Mouse (Mus musculus) forebrain, embryonic 16.5 days (tissue): ENCODE measurements around the gene Ppa1. TPM values are rescaled to one million over a fixed set of nuclear protein-coding genes. Genes with fewer than 3 reads are reported as not detected.

Experiments
- ATAC-seq: fragments of 200-750 bp; cut with Nextera tagmentation; 2 replicates; pipeline ENCODE4 v1.8.0; 2017; ENCODE audit warnings: mild to moderate bottlenecking, moderate library complexity
- H3K27ac ChIP-seq: fragments of 300-500 bp; sonication (generic); 2 replicates; pipeline ENCODE4 v1.5.1; 2014; ENCODE audit warnings: low read length, control low read depth
- H3K27me3 ChIP-seq: fragments of 300-500 bp; sonication (generic); replicated peaks from 2 replicates; pipeline ENCODE4 v1.6.1; 2014; ENCODE audit warnings: low read length; ENCODE audit not compliant: control insufficient read depth, insufficient read depth
- H3K36me3 ChIP-seq: fragments of 300-500 bp; sonication (generic); 2 replicates; pipeline ENCODE4 v1.6.1; 2014; ENCODE audit not compliant: control insufficient read depth, insufficient read depth
- H3K4me1 ChIP-seq: fragments of 300-500 bp; sonication (generic); replicated peaks from 2 replicates; pipeline ENCODE4 v1.6.1; 2014; ENCODE audit warnings: low read length; ENCODE audit not compliant: control insufficient read depth, insufficient read depth
- H3K4me2 ChIP-seq: fragments of 300-500 bp; sonication (generic); 2 replicates; pipeline ENCODE4 v1.6.1; 2014; ENCODE audit warnings: mild to moderate bottlenecking, low read length, control low read depth
- H3K4me3 ChIP-seq: fragments of 300-500 bp; sonication (generic); replicated peaks from 2 replicates; pipeline ENCODE4 v1.5.1; 2014; ENCODE audit warnings: mild to moderate bottlenecking, low read length, control low read depth
- H3K9ac ChIP-seq: fragments of 300-500 bp; sonication (generic); replicated peaks from 2 replicates; pipeline ENCODE4 v1.6.1; 2014; ENCODE audit warnings: low read depth, low read length, control low read depth
- H3K9me3 ChIP-seq: fragments of 300-500 bp; sonication (generic); 2 replicates; pipeline ENCODE4 v1.6.1; 2016; ENCODE audit warnings: low read length; ENCODE audit not compliant: control insufficient read depth
- WGBS: fragments of 180-500 bp; shearing (Covaris S2); extraction: QIAGEN DNeasy Blood & Tissue Kit; methylation state at CpG from one replicate; pipeline ENCODE4 v1.1.7; 2014; 5-methylcytosine and 5-hydroxymethylcytosine counted together
- polyA plus RNA-seq: library from polyadenylated mRNA; unstranded; fragments of >200 nt; fragmentation: Nextera tagmentation; extraction: Ambion mirVana; gene quantifications from 2 replicates; pipeline ENCODE4 v1.2.1, GENCODE M21; 2015

Gene Ppa1
- polyA plus RNA-seq, 1 experiment from 2014 or later = 244 TPM

- WGBS = 24% methylated on average over 4 of the region's 4 CpGs
- H3K27ac ChIP-seq = no peak overlapping the region
- no peak overlapping the region for H3K4me3 ChIP-seq
- peaks cover 14% of the 10 kb centered on the region; the same call in 1 of the 2 replicates for H3K4me1 ChIP-seq
- ATAC-seq = 0 out of 2 replicates have a peak, but pooled peaks have one; percentile 12
- H3K9me3 ChIP-seq = no peaks in the 10 kb centered on the region
- H3K27me3 ChIP-seq = no peaks in the 10 kb centered on the region
- H3K36me3 ChIP-seq = peaks cover 9% of the 10 kb centered on the region; the same call in 1 of the 2 replicates
- no peak overlapping the region for H3K9ac ChIP-seq
- H3K4me2 ChIP-seq = no peak overlapping the region
Observed at GRCm38 (mm10) chr10:61657985-61658384, 9.6 kb downstream of the Ppa1 start.

DNA sequence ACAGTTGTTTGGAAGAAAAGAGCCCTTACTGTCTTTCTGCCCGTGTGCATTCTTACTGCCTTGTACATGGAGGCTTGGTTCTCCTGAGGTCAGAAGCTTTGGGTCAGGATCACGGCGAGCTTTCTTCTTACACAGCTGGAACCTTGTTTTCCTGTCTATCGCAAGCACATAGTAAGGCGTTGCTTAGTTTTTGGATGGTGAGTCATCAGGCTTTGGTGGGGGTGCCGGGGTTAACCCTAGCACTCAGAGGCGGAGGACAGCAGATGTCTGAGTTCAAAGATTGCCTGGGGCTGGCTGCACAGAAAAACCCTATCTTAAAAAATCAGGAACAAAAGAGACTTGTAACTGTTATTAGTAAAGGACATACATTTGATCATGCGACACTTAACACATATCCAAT lies 13.5 kb downstream of the Ppa1 start:
- H3K4me3 ChIP-seq = no peak overlapping the region
- H3K4me2 ChIP-seq = no peak overlapping the region
- H3K4me1 ChIP-seq = peaks cover 14% of the 10 kb centered on the region; the same call in 1 of the 2 replicates
- no peak for ATAC-seq
- H3K27ac ChIP-seq = peak overlapping the region; percentile 83
- H3K9me3 ChIP-seq = no peaks in the 10 kb centered on the region
- 0 out of 2 replicates have a peak, but pooled peaks cover 5% of the 10 kb centered on the region for H3K36me3 ChIP-seq
- WGBS = 69% methylated on average over 8 of the region's 8 CpGs
- H3K27me3 ChIP-seq = no peaks in the 10 kb centered on the region
- H3K9ac ChIP-seq = no peak overlapping the region

- peaks cover 6% of the 10 kb centered on the region; the same call in 1 of the 2 replicates for H3K36me3 ChIP-seq
- ATAC-seq = peak; percentile 89
Observed at GRCm38 (mm10) chr10:61662391-61662988, 14.1 kb downstream of the Ppa1 start.

GRCm38 (mm10) chr10:61665111-61665510 lies 16.8 kb downstream of the Ppa1 start:
- Histone ChIP-seq H3K27ac (no peak overlapping the region), H3K9me3 (no peaks in the 10 kb centered on the region), H3K36me3 (peaks cover 22% of the 10 kb centered on the region), H3K4me1 (peaks cover 18% of the 10 kb centered on the region; the same call in 1 of the 2 replicates), H3K9ac (no peak overlapping the region), H3K4me3 (no peak overlapping the region), H3K4me2 (no peak overlapping the region), H3K27me3 (no peaks in the 10 kb centered on the region)
- ATAC-seq = no peak
- 94% methylated on average over 10 of the region's 10 CpGs for WGBS

More at GRCm38 (mm10) chr10:61662391-61662988, 14.1 kb downstream of the Ppa1 start:
- H3K4me1 ChIP-seq = peaks cover 14% of the 10 kb centered on the region; the same call in 1 of the 2 replicates
- peak overlapping the region; percentile 83 for H3K27ac ChIP-seq
- H3K9ac ChIP-seq = 0 out of 2 replicates have a peak overlapping the region, but pooled peaks have one; percentile 32
- H3K27me3 ChIP-seq = no peaks in the 10 kb centered on the region
- no peak overlapping the region for H3K4me2 ChIP-seq
- WGBS = 26% methylated on average over 10 of the region's 10 CpGs
- no peaks in the 10 kb centered on the region for H3K9me3 ChIP-seq
- no peak overlapping the region for H3K4me3 ChIP-seq

DNA sequence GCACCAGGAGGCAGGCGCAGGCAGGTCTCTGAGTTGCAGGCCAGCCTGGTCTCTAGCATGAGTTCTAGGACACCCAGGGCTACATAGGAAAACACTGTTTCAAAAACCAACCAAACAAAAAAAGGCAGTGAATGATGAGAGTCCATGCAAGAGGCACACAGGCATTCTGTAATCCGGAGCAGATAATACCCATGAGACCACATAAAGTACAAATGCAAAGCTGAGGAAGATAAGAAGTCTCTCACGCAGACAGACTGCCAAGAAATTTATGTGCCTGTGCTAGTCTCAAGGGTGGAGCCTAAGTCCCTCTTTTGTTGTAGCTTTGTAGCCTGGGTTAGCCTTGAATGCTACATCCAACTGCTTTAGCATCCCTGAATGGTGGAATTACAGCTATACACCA lies 17.3 kb downstream of the Ppa1 start:
- H3K4me1 ChIP-seq = peaks cover 15% of the 10 kb centered on the region; the same call in 1 of the 2 replicates
- H3K9me3 ChIP-seq = no peaks in the 10 kb centered on the region
- H3K27me3 ChIP-seq = no peaks in the 10 kb centered on the region
- 91% methylated on average over 3 of the region's 3 CpGs for WGBS
- no peak overlapping the region for H3K9ac ChIP-seq
- no peak overlapping the region for H3K4me2 ChIP-seq
- no peak overlapping the region for H3K4me3 ChIP-seq
- H3K36me3 ChIP-seq = peaks cover 28% of the 10 kb centered on the region
- no peak overlapping the region for H3K27ac ChIP-seq
- ATAC-seq = no peak

GRCm38 (mm10) chr10:61669289-61669688 lies 20.9 kb downstream of the Ppa1 start:
- 27% methylated on average over 7 of the region's 7 CpGs for WGBS
- H3K27ac ChIP-seq = no peak overlapping the region
- peaks cover 37% of the 10 kb centered on the region for H3K36me3 ChIP-seq
- H3K4me1 ChIP-seq = 0 out of 2 replicates have a peak, but pooled peaks cover 4% of the 10 kb centered on the region
- no peaks in the 10 kb centered on the region for H3K9me3 ChIP-seq
- no peaks in the 10 kb centered on the region for H3K27me3 ChIP-seq
- no peak overlapping the region for H3K4me3 ChIP-seq
- peak; percentile 63; the same call in 1 of the 2 replicates for ATAC-seq
- H3K9ac ChIP-seq = no peak overlapping the region
- no peak overlapping the region for H3K4me2 ChIP-seq

DNA sequence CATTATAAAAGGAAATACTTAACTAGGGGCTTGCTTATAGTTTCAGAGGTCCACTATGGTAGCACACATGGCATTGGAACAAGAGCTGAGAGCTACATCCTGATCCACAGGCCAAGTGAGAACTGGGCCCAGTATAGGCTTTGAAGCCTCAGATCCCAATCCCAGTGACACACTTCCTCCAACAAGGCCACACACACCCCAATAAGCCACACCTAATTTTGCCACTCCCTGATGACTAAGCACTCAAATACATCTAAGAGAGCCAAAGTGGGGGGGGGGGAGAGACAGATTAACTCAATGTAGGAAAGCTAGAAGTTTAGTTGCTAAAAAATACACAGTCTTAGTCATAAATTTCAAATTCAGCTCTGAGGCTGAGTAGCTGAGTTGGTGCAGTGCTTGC lies 21.5 kb downstream of the Ppa1 start:
- Histone ChIP-seq H3K4me1 (0 out of 2 replicates have a peak, but pooled peaks cover 4% of the 10 kb centered on the region), H3K9ac (no peak overlapping the region), H3K27ac (no peak overlapping the region), H3K9me3 (no peaks in the 10 kb centered on the region), H3K27me3 (no peaks in the 10 kb centered on the region), H3K36me3 (peaks cover 38% of the 10 kb centered on the region), H3K4me2 (no peak overlapping the region), H3K4me3 (no peak overlapping the region)
- ATAC-seq = no peak

- WGBS = 98% methylated on average over 3 of the region's 3 CpGs
- Histone ChIP-seq H3K9ac (no peak overlapping the region), H3K4me2 (no peak overlapping the region), H3K36me3 (peaks cover 41% of the 10 kb centered on the region), H3K4me3 (no peak overlapping the region), H3K4me1 (0 out of 2 replicates have a peak, but pooled peaks cover 4% of the 10 kb centered on the region), H3K9me3 (no peaks in the 10 kb centered on the region), H3K27me3 (no peaks in the 10 kb centered on the region), H3K27ac (no peak overlapping the region)
- ATAC-seq = no peak
Observed at GRCm38 (mm10) chr10:61670758-61671157, 22.4 kb downstream of the Ppa1 start.

- H3K9ac ChIP-seq = no peak overlapping the region
- H3K9me3 ChIP-seq = no peaks in the 10 kb centered on the region
- 83% methylated on average over 3 of the region's 3 CpGs for WGBS
- H3K4me3 ChIP-seq = no peak overlapping the region
- no peaks in the 10 kb centered on the region for H3K27me3 ChIP-seq
- H3K36me3 ChIP-seq = peaks cover 10% of the 10 kb centered on the region; the same call in 1 of the 2 replicates
- no peak overlapping the region for H3K4me2 ChIP-seq
- H3K27ac ChIP-seq = no peak overlapping the region
- ATAC-seq = no peak
- H3K4me1 ChIP-seq = peaks cover 5% of the 10 kb centered on the region; the same call in 1 of the 2 replicates
Observed at GRCm38 (mm10) chr10:61675935-61676334, 27.6 kb downstream of the Ppa1 start.
